Mouse (Mus musculus): Measurements from ENCODE around the gene Ccdc33. TPM values are rescaled to one million over a fixed set of nuclear protein-coding genes. Genes with fewer than 3 reads are reported as not detected.

Gene Ccdc33
- polyA plus RNA-seq (2015; fragmentation: Nextera tagmentation; extraction: Ambion mirVana) = 0.18 and 0.19 TPM in 2 replicates

DNA sequence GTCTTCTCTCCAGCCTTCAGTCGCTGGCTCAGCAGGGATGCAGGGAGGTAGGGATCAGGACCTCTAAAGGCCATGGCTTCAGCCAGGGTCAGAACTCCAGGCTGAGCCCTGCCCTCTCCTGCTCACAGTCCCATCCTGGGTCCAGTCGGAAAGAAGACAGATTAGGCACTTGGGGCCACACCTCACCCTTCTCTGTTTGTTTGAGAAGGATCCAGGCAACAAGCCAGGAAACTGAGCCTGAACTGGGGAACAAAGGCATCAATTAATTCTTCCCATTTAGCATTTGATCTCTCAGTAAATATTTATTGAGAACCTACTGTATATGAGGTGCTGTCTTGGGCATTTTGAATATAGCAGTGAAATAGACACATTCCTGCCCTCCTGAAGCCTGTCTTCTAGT lies at the start of gene Ccdc33:
TSS of gene Ccdc33 (minus strand) at position 153 of the 400 bp plus-strand sequence.
- Histone ChIP-seq H3K9me3 (no peaks in the 10 kb centered on the region), H3K4me2 (no peak within 1 kb of the TSS), H3K36me3 (no peaks in the 10 kb centered on the region), H3K27ac (no peak within 1 kb of the TSS), H3K4me3 (replicated peaks) (no peak within 1 kb of the TSS), H3K27me3 (replicated peaks) (peaks cover 3% of the 10 kb centered on the region; the same call in 1 of the 2 replicates), H3K9ac (no peak within 1 kb of the TSS), H3K4me1 (peaks cover 20% of the 10 kb centered on the region)
- ATAC-seq (ENCODE audit: insufficient read depth, low FRiP score, low read depth) = no peak
- WGBS = 21% methylated on average over 2 of the region's 2 CpGs

DNA sequence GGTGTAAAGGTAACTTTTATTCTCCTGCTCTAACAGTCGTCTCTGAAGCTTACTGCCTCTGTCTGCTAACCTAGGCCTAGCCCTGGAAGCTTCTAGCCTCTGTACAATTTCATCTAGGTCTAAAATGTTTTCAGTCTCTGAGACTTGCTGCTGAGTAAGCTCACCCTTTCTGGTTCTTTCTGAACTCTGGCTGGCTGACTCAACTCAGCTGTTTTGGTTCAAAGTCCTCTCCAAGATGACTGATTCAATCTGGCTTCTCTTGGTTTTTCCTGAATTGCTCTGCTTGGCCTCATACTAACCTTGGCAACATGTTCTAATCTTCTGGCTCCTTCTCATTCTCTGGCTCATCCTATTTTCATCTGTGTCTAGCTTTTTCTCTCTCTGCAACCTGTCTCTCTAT lies 47.2 kb upstream of the Ccdc33 start:
- H3K4me2 ChIP-seq = no peak overlapping the region
- H3K4me1 ChIP-seq = no peaks in the 10 kb centered on the region
- no peak overlapping the region for H3K27ac ChIP-seq

DNA sequence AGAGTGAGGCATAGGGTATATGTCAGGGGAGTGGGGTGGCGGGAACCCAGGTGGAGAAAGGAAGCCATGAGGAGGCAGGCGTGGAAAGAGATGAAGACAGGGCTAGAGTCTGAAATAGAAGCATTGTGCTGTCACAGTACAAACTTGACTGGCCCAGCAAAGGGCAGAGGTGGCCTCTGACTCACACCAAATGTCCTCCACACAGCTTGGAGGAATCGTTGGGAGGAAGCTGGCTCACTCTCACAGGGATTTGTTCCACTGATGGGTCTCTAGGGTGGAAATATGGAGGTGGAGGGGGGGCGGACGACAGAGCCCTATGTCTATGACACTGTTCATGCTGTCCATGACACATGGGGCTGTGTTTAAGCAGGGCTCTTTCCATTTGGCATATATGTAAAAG lies 44.5 kb upstream of the Ccdc33 start:
- Histone ChIP-seq H3K27ac (no peak overlapping the region), H3K27me3 (replicated peaks) (no peaks in the 10 kb centered on the region), H3K4me3 (replicated peaks) (no peak overlapping the region), H3K4me1 (peaks cover 18% of the 10 kb centered on the region), H3K36me3 (no peaks in the 10 kb centered on the region), H3K9ac (no peak overlapping the region), H3K9me3 (no peaks in the 10 kb centered on the region), H3K4me2 (no peak overlapping the region)
- 73% methylated on average over 5 of the region's 5 CpGs for WGBS
- no peak for ATAC-seq (ENCODE audit: insufficient read depth, low FRiP score, low read depth)

More for the DNA sequence above, 47.2 kb upstream of the Ccdc33 start:
- Histone ChIP-seq H3K27me3 (replicated peaks) (no peaks in the 10 kb centered on the region), H3K9ac (no peak overlapping the region), H3K9me3 (no peaks in the 10 kb centered on the region), H3K4me3 (replicated peaks) (no peak overlapping the region), H3K36me3 (no peaks in the 10 kb centered on the region)
- ATAC-seq (ENCODE audit: insufficient read depth, low FRiP score, low read depth) = no peak
- WGBS = 85% methylated on average over 1 of the region's 1 CpGs

DNA sequence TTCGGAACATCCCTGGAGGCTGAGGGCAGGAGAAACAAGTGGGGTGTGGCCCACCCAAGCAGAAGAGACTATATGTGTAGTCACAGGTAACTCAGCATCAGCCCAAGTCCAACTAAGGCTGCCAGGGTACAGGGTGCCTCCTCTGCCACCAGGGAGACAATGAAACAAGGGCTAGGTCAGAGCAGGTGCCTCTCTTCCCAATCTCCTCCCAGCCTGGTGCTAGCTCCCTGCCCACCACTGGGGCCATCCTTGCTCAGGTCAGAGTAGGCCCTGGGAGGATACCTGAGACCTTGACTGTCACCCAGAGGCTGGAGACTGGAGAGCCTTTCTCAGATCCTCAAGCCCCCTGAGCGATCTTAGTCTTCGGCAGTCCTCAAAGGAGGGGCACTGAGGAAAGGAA lies 43.5 kb upstream of the Ccdc33 start:
- Histone ChIP-seq H3K4me1 (peaks cover 27% of the 10 kb centered on the region), H3K27me3 (replicated peaks) (no peaks in the 10 kb centered on the region), H3K27ac (no peak overlapping the region), H3K9me3 (no peaks in the 10 kb centered on the region), H3K36me3 (no peaks in the 10 kb centered on the region), H3K9ac (no peak overlapping the region), H3K4me3 (replicated peaks) (no peak overlapping the region), H3K4me2 (no peak overlapping the region)
- no peak for ATAC-seq (ENCODE audit: insufficient read depth, low FRiP score, low read depth)
- WGBS = 78% methylated on average over 3 of the region's 3 CpGs

DNA sequence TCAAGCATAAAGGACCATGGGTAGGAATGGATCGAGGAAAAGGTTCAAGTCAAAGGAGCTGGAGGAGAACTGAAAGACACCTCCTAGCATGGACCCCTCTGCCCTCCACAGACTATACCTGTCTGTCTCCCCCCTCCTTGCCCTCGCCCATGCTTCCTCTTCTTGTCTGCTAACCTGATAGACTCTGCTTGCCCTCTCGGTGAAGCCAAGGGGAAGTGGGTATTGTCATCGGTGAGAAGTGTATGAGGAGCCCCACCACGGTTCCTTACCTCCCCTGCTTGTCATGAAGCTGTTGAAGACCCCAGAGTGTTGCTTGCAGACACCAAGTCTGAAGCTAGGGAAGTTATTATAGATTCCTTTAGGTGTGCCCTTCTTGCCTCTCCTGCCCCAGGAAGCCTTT lies 41.7 kb upstream of the Ccdc33 start:
- Histone ChIP-seq H3K9me3 (no peaks in the 10 kb centered on the region), H3K4me2 (peak overlapping the region; percentile 66; the same call in 1 of the 2 replicates), H3K4me1 (peaks cover 43% of the 10 kb centered on the region), H3K36me3 (no peaks in the 10 kb centered on the region), H3K9ac (no peak overlapping the region), H3K4me3 (replicated peaks) (no peak overlapping the region), H3K27me3 (replicated peaks) (no peaks in the 10 kb centered on the region), H3K27ac (peak overlapping the region; percentile 98)
- WGBS = 59% methylated on average over 5 of the region's 5 CpGs
- no peak for ATAC-seq (ENCODE audit: insufficient read depth, low FRiP score, low read depth)

DNA sequence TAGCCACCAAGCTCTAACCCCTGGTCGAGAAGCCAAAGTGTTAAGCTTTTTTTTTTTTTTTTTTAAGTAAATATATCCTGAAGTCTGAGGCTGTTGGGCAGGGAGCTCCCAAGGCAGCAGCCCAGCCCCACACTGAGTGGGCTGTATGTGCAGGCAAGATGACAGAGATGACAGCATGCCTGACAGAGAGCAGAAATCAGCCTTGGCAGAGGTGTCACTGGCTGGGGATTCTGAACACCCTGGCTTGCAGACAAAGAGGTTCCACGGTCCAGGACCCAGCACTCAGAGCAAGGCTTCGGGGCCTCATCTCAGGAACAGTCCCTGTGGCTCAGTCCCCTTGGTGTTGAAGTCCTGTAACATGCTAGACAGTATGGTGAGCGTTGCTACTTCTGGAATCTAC lies 41.2 kb upstream of the Ccdc33 start:
- Histone ChIP-seq H3K4me2 (peak overlapping the region; percentile 66), H3K9ac (no peak overlapping the region), H3K4me1 (peaks cover 48% of the 10 kb centered on the region), H3K27ac (peak overlapping the region; percentile 98), H3K9me3 (no peaks in the 10 kb centered on the region), H3K36me3 (no peaks in the 10 kb centered on the region), H3K4me3 (replicated peaks) (no peak overlapping the region), H3K27me3 (replicated peaks) (no peaks in the 10 kb centered on the region)
- no peak for ATAC-seq (ENCODE audit: insufficient read depth, low FRiP score, low read depth)
- WGBS = 34% methylated on average over 4 of the region's 4 CpGs

DNA sequence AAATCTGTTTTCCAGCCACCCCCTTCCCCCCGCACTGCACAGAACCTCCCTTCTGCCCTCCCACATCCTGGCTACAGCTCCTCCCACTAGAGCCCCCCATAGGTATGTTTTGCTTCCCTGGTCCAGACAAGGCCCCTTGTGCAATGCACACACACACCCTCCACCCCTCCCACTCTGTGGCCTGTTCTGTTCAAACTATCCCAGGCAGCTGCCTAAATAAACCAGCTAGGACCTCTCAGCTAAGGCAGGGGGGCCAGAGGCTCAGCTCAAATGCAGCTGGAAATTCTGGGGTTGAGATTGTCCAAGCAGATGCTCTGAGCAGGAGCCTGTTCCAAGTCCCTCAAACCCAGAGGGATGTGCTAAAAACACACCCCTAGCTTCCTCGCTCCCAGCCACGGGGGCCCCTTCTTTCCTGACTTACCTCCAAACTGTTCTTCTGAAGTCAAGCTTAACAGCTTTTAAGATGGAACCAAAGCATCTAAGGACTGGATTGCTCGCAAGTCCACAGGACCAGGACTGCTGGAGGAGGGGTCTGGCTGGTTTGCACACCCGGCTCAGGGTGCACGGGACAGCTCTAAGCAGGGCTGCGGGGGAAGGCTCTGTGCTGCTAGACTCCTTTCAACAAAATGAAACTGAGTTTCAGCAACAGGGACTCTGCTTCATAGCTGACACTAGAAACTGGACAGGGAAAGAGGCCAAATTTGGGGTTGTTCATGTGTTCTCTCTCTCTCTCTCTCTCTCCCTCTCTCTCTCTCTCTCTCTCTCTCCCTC lies 40.1 kb upstream of the Ccdc33 start:
- H3K9ac ChIP-seq = no peak overlapping the region
- no peaks in the 10 kb centered on the region for H3K9me3 ChIP-seq
- peak overlapping the region; percentile 98 for H3K27ac ChIP-seq
- H3K36me3 ChIP-seq = no peaks in the 10 kb centered on the region
- peak overlapping the region; percentile 37 for H3K4me3 ChIP-seq (replicated peaks)
- peak overlapping the region; percentile 66 for H3K4me2 ChIP-seq
- no peaks in the 10 kb centered on the region for H3K27me3 ChIP-seq (replicated peaks)
- peaks cover 57% of the 10 kb centered on the region for H3K4me1 ChIP-seq
- peak; percentile 89 for ATAC-seq (ENCODE audit: insufficient read depth, low FRiP score, low read depth)
- WGBS = 16% methylated on average over 7 of the region's 7 CpGs

DNA sequence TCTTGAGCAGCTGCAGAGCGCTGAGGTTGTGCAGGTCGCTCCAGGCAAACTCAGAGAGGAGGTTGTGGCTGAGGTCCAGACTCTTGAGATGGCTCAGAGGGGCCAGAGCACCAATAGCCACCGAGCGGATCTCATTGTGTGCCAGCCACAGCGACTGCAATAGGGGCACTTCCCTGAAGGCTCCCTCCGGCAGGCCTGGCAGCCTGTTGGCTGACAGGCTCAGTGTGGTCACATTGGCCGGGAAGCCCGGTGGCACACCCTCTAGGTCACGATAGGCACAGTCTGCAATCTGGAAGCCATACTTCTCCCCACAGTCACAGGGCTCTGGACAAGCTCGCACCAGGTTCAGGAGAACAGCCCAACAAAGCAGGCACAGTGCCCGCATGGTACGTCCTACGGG lies 39.2 kb upstream of the Ccdc33 start:
- H3K4me3 ChIP-seq (replicated peaks) = peak overlapping the region; percentile 37
- peak overlapping the region; percentile 3; the same call in 1 of the 2 replicates for H3K9ac ChIP-seq
- peaks cover 63% of the 10 kb centered on the region for H3K4me1 ChIP-seq
- no peak for ATAC-seq (ENCODE audit: insufficient read depth, low FRiP score, low read depth)
- peak overlapping the region; percentile 66 for H3K4me2 ChIP-seq
- no peaks in the 10 kb centered on the region for H3K9me3 ChIP-seq
- no peaks in the 10 kb centered on the region for H3K27me3 ChIP-seq (replicated peaks)
- 61% methylated on average over 13 of the region's 13 CpGs for WGBS
- H3K27ac ChIP-seq = peak overlapping the region; percentile 98
- H3K36me3 ChIP-seq = no peaks in the 10 kb centered on the region

DNA sequence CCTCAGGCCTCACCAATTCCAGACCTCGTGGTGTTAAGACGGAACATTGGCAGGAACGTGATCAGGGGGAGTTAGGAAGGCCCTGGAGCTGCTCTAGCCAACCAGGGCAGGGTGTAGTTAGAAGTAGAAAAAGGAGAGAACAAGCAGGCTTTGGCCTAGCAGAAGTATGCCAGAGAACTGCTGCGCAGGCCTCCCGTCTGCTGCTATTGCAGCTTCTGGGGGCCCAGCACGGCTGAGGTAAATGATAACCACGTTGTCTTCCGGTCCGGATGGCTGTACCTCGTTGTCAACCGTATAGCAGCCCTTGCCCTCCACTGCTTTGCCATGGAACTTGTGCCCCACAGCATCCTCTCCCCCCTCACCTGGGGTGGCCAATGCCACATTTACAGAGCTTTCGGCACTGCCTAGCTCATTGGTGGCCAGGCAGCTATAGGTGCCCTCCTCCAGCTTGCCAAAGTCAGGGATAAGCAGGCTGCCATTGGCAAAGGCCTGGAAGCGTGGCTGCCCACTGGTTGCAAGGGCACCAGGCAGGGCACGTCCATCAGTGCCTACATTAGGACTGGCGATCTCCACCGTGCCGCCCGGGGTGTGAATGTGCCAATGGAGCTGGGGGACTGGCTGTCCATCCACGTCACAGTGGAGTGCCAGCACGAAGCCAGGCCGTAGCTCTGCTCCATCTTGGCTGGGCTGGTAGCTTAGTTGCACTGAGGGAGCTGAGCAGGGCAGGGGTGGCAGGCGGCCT lies 38.4 kb upstream of the Ccdc33 start:
- H3K9ac ChIP-seq = no peak overlapping the region
- 81% methylated on average over 22 of the region's 22 CpGs for WGBS
- peak overlapping the region; percentile 66 for H3K4me2 ChIP-seq
- peaks cover 63% of the 10 kb centered on the region for H3K4me1 ChIP-seq
- no peak for ATAC-seq (ENCODE audit: insufficient read depth, low FRiP score, low read depth)
- H3K9me3 ChIP-seq = no peaks in the 10 kb centered on the region
- H3K4me3 ChIP-seq (replicated peaks) = peak overlapping the region; percentile 37
- H3K27me3 ChIP-seq (replicated peaks) = no peaks in the 10 kb centered on the region
- no peaks in the 10 kb centered on the region for H3K36me3 ChIP-seq
- peak overlapping the region; percentile 98 for H3K27ac ChIP-seq

DNA sequence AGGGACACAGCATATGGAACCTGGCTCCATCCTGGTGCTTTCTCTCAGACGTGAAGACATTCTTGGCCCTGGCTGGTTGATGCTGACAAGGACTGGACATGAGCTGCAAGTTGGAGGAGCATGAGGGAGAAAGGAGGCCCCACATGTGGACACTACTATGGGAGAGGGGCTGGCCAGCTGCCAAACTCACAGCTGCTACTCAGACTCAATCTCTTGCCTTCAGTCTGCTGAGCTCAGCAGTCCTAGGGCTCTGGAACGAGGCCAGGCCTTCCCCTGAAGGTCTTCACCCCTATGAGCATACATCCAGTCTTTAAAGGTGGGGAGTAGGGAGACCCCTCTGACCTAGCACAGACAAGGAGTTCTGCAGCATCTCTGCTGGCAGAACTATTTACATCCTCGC lies 36.7 kb upstream of the Ccdc33 start:
- Histone ChIP-seq H3K9ac (no peak overlapping the region), H3K4me1 (peaks cover 60% of the 10 kb centered on the region), H3K36me3 (no peaks in the 10 kb centered on the region), H3K4me3 (replicated peaks) (no peak overlapping the region), H3K27me3 (replicated peaks) (no peaks in the 10 kb centered on the region), H3K27ac (peak overlapping the region; percentile 64), H3K4me2 (peak overlapping the region; percentile 66), H3K9me3 (no peaks in the 10 kb centered on the region)
- 31% methylated on average over 3 of the region's 3 CpGs for WGBS
- ATAC-seq (ENCODE audit: insufficient read depth, low FRiP score, low read depth) = peak; percentile 14; the same call in 1 of the 2 replicates

DNA sequence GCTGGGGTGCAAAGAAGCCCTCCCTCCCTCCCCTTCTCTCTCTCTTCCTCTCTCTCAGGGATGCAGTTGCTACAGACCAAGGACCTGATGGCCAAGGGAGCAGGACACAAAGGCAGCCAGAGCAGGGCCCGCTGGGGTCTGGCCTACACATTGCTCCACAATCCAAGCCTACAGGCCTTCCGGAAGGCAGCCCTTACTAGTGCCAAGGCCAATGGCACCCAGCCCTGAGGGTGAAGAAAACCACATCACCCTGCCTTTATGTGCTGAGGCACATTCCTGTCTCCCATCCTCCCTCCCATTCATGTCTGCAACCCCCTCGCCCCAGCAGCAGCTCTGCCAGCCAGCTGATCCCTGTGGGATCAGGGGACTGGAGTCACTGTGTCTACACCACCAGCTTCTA lies 34.5 kb upstream of the Ccdc33 start:
- Histone ChIP-seq H3K9me3 (no peaks in the 10 kb centered on the region), H3K4me2 (no peak overlapping the region), H3K27ac (peak overlapping the region; percentile 17; the same call in 1 of the 2 replicates), H3K4me1 (peaks cover 45% of the 10 kb centered on the region), H3K27me3 (replicated peaks) (no peaks in the 10 kb centered on the region), H3K36me3 (no peaks in the 10 kb centered on the region), H3K4me3 (replicated peaks) (no peak overlapping the region), H3K9ac (no peak overlapping the region)
- 69% methylated on average over 3 of the region's 3 CpGs for WGBS
- ATAC-seq (ENCODE audit: insufficient read depth, low FRiP score, low read depth) = no peak

DNA sequence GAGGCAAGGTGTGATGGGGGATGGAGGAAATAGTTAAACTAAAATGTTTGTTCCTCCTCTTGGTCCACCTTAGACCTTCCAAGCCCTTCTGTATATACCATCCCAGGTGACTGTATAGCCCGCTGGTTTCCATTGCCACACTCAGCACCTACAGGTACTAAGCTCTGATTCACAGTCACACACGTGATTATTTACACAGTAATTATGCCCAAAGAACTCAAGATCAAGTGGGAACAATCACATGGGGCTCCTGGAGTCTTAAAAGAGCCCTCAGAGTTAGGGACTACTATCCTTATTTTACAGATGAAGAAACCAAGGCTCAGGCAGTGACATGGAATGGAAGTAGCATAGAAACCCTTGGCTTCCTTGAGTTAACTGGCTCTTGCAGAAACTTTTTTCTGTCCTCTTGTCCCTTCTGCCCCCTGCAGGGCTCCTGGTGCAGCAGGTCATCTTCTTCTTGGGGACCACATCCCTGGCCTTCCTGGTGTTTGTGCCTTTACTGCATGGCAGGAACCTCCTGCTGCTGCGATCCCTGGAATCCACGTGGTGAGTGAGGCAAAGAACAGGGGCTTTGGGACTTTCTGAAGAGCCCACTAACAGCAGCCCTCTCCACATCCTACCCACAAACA lies 32.2 kb upstream of the Ccdc33 start:
- Histone ChIP-seq H3K27ac (no peak overlapping the region), H3K4me1 (peaks cover 24% of the 10 kb centered on the region), H3K4me2 (no peak overlapping the region), H3K4me3 (replicated peaks) (no peak overlapping the region), H3K9me3 (no peaks in the 10 kb centered on the region), H3K27me3 (replicated peaks) (no peaks in the 10 kb centered on the region), H3K9ac (no peak overlapping the region), H3K36me3 (no peaks in the 10 kb centered on the region)
- no peak for ATAC-seq (ENCODE audit: insufficient read depth, low FRiP score, low read depth)
- WGBS = 74% methylated on average over 4 of the region's 4 CpGs

Data from stomach, embryonic 15.5 days (tissue).